Mouse (Mus musculus): Measurements from ENCODE around the gene Abraxas2. TPM values are rescaled to one million over a fixed set of nuclear protein-coding genes. Genes with fewer than 3 reads are reported as not detected.

Gene Abraxas2
- 7.1 and 7.2 TPM in 2 replicates for polyA plus RNA-seq (2012; rRNA removed)

DNA sequence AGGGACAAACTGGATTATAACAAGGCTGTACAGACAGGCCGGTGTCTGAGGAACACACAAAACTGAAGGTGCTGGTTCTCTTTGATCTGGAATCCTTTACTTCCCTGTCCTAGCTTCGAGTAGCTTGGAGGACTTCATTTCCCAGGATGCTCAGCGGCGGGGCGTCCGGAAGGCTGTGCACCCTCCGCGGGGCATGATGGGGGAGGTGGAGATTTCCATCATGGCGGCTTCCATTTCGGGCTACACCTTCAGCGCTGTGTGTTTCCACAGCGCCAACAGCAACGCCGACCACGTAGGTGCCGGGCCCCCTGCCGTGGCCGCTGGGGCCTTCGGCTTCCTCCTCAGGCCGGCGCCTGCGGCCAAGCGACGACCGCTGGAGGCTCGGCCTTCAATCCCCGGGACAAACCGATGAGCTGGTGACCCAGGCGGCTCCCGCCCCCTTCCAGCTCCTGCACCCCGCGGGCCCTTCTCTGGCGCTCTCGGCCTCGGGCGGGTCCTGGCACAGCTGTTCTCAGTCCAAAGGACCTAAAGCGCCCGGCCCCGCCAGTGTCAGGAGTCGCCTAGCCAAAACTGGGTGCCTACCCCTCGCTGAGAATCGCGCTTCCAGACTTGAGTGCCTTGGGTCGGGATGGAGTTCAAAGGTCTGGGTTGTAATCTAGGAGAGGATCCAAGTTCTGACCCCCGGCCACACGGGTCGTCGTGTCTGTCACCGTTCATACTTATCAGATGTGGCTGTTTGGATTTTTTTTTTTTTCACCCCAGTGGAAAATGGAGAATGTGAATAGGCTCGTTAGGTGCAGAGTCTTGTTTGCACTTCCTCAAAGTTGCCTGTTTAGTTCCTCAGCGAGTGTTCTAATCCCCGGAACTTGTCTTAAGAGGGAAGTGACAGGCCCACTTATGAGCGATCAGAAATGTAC, at the start of gene Abraxas2:
Gene Abraxas2, plus strand, starts transcription at position 184 of the 917 bp plus-strand sequence.
- Histone ChIP-seq H3K36me3 (ENCODE audit: control insufficient read depth, insufficient read depth, low read length) (no peaks in the 10 kb centered on the region), H3K4me1 (ENCODE audit: control insufficient read depth, insufficient read depth, insufficient read length) (no peaks in the 10 kb centered on the region; the same call in none of the 2 replicates), H3K4me3 (ENCODE audit: extremely low read depth, insufficient read depth, insufficient read length) (peak within 1 kb of the TSS; percentile 91), H3K27me3 (ENCODE audit: control insufficient read depth, insufficient read depth, low read length) (no peaks in the 10 kb centered on the region), H3K27ac (ENCODE audit: insufficient read depth, low read length) (peak within 1 kb of the TSS; percentile 81)
- DNase-seq (ENCODE audit: low read depth in 1 of 2, low spot score in 2 of 2) = peak; percentile 80 to 97
- TF ChIP-seq POLR2A (IDR thresholded peaks at IDR 0.05; ENCODE audit: low read depth, low read length) = peak; percentile 62; the same call in 1 of the 2 replicates
- TF ChIP-seq CTCF (IDR thresholded peaks at IDR 0.05; ENCODE audit: extremely low read depth, insufficient read depth, insufficient read length, insufficient replicate concordance) = no peak
- WGBS = under 1% methylated on average over 53 of the region's 53 CpGs

DNA sequence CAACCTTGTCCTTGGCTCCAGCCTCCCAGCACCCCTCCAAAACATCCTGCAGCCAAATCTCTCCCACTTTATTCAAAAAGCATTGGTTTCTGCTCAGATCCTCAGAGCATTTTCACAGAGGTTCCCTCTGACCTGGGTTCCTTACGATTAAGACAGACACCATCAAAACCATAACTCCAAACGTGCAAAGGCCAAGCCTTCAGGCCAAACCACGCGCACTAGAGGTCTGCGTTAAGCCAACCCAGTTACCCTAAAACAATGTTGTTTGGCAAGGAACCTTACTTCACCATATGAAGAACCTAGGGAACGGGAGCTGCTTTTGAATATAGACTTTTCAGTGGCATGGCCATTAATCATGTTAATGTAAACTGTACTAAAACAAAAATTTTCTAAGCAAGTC, 49.3 kb upstream of the Abraxas2 start:
- H3K27me3 ChIP-seq (ENCODE audit: control insufficient read depth, insufficient read depth, low read length) = no peaks in the 10 kb centered on the region
- TF ChIP-seq CTCF (IDR thresholded peaks at IDR 0.05; ENCODE audit: extremely low read depth, insufficient read depth, insufficient read length, insufficient replicate concordance) (no peak), POLR2A (IDR thresholded peaks at IDR 0.05; ENCODE audit: low read depth, low read length) (no peak)
- DNase-seq (ENCODE audit: low read depth in 1 of 2, low spot score in 2 of 2) = no peak
- 58% methylated on average over 6 of the region's 6 CpGs for WGBS
- H3K4me3 ChIP-seq (ENCODE audit: extremely low read depth, insufficient read depth, insufficient read length) = no peak overlapping the region
- H3K27ac ChIP-seq (ENCODE audit: insufficient read depth, low read length) = 0 out of 2 replicates have a peak overlapping the region, but pooled peaks have one; percentile 13
- H3K4me1 ChIP-seq (ENCODE audit: control insufficient read depth, insufficient read depth, insufficient read length) = peaks cover 30% of the 10 kb centered on the region; the same call in 1 of the 2 replicates
- H3K36me3 ChIP-seq (ENCODE audit: control insufficient read depth, insufficient read depth, low read length) = no peaks in the 10 kb centered on the region

DNA sequence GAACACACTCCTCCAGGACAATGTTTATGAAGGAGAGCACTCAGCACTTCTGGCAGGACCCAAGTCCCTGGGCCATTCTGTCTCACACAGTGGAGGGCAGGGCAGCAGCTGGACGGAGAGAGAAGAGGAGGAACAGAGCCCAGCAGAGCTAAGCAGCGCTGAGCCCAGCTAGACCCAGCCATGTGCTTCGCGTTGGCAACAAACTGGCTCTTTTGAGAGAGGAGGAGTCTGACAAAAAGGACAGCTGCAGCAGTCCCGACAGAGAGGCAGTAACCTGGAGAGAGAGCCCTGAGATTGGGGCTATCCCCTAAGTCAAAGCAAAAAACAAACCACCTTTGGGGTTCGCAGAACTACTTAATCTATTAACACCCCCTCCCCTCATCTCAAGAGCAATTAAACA, 48.7 kb upstream of the Abraxas2 start:
- WGBS = 31% methylated on average over 6 of the region's 6 CpGs
- H3K27me3 ChIP-seq (ENCODE audit: control insufficient read depth, insufficient read depth, low read length) = no peaks in the 10 kb centered on the region
- H3K27ac ChIP-seq (ENCODE audit: insufficient read depth, low read length) = peak overlapping the region; percentile 68
- H3K36me3 ChIP-seq (ENCODE audit: control insufficient read depth, insufficient read depth, low read length) = no peaks in the 10 kb centered on the region
- TF ChIP-seq CTCF (IDR thresholded peaks at IDR 0.05; ENCODE audit: extremely low read depth, insufficient read depth, insufficient read length, insufficient replicate concordance) = no peak
- no peak for TF ChIP-seq POLR2A (IDR thresholded peaks at IDR 0.05; ENCODE audit: low read depth, low read length)
- H3K4me3 ChIP-seq (ENCODE audit: extremely low read depth, insufficient read depth, insufficient read length) = peak overlapping the region; percentile 0; the same call in 1 of the 2 replicates
- peak in 1 of 2 experiments; percentile 22 for DNase-seq (ENCODE audit: low read depth in 1 of 2, low spot score in 2 of 2)
- H3K4me1 ChIP-seq (ENCODE audit: control insufficient read depth, insufficient read depth, insufficient read length) = peaks cover 26% of the 10 kb centered on the region; the same call in 1 of the 2 replicates

DNA sequence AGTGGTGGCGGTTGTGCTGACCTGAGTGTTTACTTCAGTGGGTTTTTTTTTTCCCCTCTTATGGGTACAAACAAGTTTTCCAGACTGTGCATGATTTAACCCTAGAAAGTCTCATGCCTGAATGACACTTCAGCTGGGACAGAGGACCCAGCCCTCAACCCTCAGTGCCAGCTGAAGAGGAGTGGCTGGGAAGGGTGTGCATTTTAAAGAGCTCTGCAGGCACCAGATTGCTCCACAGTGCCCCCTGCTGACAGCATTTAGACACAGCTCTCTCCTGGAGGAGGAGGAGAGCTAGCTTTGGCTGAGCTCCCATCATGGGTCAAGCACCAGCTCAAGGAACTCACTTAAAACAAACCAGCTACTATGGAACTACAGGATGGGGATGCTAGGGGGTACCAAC, 48.1 kb upstream of the Abraxas2 start:
- peak; percentile 75 to 89 for DNase-seq (ENCODE audit: low read depth in 1 of 2, low spot score in 2 of 2)
- TF ChIP-seq POLR2A (IDR thresholded peaks at IDR 0.05; ENCODE audit: low read depth, low read length) (no peak), CTCF (IDR thresholded peaks at IDR 0.05; ENCODE audit: extremely low read depth, insufficient read depth, insufficient read length, insufficient replicate concordance) (peak; percentile 93; the same call in 1 of the 2 replicates)
- Histone ChIP-seq H3K27ac (ENCODE audit: insufficient read depth, low read length) (peak overlapping the region; percentile 42), H3K4me1 (ENCODE audit: control insufficient read depth, insufficient read depth, insufficient read length) (peaks cover 21% of the 10 kb centered on the region; the same call in 1 of the 2 replicates), H3K36me3 (ENCODE audit: control insufficient read depth, insufficient read depth, low read length) (no peaks in the 10 kb centered on the region), H3K27me3 (ENCODE audit: control insufficient read depth, insufficient read depth, low read length) (no peaks in the 10 kb centered on the region), H3K4me3 (ENCODE audit: extremely low read depth, insufficient read depth, insufficient read length) (peak overlapping the region; percentile 31; the same call in 1 of the 2 replicates)
- 64% methylated on average over 1 of the region's 1 CpGs for WGBS

DNA sequence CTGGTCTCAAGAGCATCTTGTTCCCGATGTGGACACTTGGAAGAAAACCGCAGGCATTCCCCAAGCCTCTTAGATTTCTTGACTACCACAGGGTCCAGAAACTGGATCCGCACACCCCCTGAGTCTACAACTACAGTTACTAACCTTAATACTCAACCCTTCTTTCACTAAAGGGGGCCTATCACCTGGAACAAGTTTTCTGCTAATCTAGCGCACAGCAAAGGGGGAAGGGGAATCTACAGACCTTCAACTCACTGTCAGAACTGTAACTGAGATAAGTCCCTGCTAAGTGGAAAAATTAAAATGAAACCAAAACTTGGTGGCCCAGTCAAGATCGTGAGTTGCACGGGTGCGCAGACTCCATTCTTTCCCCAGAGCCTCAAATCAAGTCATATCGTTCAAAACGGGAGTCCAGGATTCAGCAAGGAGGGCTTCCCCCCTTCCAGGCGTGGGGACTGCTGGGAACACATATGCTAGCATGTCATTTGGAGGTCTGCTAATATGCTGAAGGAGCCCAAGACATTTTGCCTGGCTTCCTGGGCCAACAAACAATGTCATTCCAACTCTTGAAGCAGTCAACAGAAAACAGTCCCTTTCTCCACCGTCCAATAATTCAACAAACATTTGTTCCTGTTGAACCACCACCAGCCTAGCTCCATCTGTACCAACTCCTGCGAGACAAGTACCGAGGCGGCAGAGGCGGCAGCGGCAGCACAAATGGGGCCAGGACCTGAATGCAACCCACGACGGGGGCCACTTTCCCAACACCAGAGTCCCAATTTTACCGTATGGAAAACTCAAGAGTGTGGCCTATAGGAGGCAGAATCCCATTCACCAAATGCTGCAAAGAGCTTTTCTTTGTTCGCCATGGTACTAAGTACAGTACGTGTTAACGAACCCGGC, 47.1 kb upstream of the Abraxas2 start:
- Histone ChIP-seq H3K4me1 (ENCODE audit: control insufficient read depth, insufficient read depth, insufficient read length) (peaks cover 16% of the 10 kb centered on the region; the same call in 1 of the 2 replicates), H3K27me3 (ENCODE audit: control insufficient read depth, insufficient read depth, low read length) (no peaks in the 10 kb centered on the region), H3K36me3 (ENCODE audit: control insufficient read depth, insufficient read depth, low read length) (no peaks in the 10 kb centered on the region), H3K4me3 (ENCODE audit: extremely low read depth, insufficient read depth, insufficient read length) (peak overlapping the region; percentile 84), H3K27ac (ENCODE audit: insufficient read depth, low read length) (peak overlapping the region; percentile 96)
- DNase-seq (ENCODE audit: low read depth in 1 of 2, low spot score in 2 of 2) = peak; percentile 31 to 53
- TF ChIP-seq CTCF (IDR thresholded peaks at IDR 0.05; ENCODE audit: extremely low read depth, insufficient read depth, insufficient read length, insufficient replicate concordance) (no peak), POLR2A (IDR thresholded peaks at IDR 0.05; ENCODE audit: low read depth, low read length) (no peak)
- 2% methylated on average over 23 of the region's 23 CpGs for WGBS

Data from spleen, adult 2 months (tissue).